Mouse (Mus musculus): Measurements from ENCODE around the gene Paxbp1. TPM values are rescaled to one million over a fixed set of nuclear protein-coding genes. Genes with fewer than 3 reads are reported as not detected.
"Not testable (repeated sequence)": the region's sequence is repeated elsewhere in the genome, so short reads cannot be mapped to it uniquely, and the experiment has no call there.

The Paxbp1 gene
- 52.5 and 55.6 TPM in 2 replicates for polyA plus RNA-seq (2016; fragmentation: Nextera tagmentation; extraction: Ambion mirVana)

DNA sequence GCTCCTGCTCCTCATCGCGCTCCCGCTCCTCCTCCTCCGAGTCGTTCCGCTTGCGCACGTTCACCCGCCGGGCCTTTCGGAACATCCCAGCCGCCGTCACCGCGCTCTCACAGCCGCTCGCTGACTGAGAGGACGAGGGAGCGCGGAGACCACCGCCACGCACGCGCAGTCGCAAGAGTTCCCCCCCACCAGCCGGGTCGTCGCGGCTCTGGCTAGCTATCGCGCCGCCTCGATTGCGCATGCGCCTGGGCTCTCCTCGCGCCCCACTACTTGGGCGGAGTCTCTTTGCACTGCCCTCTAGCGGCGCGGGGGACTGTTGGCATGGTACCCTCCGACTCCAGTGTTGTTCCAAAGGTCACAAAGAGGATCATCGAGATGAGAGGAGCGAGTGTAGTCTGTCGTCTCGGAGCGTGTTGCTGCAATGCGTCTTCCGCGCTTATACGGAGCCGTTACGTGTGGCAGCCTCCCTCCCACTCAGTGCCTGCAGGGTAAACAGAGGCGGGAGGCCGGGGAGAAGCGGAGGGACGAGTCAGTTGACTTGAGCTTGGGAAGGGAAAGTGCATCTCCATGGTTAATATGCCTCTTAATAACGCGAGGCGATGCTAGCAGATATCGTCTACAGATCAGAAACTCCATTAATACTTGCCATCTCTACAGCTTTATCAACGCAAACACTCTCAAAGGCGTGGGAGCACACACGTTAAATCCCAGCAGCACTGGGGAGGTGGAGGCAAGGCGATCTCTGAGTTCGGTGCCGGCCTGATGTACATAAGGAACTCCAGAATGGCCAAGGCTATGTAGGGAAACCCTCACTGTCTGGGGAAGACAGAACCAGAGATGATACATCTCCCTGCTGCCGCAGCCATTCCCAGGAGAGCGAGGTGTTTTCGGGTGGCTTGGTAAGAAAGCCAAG lies at the start of gene Paxbp1:
TSS of gene Paxbp1 (minus strand) at position 274 of the 913 bp plus-strand sequence.
- peaks cover 8% of the 10 kb centered on the region; the same call in 1 of the 2 replicates for H3K27me3 ChIP-seq (replicated peaks)
- H3K4me2 ChIP-seq, result peak within 1 kb of the TSS; percentile 79
- 1% methylated on average over 70 of the region's 70 CpGs for WGBS
- peaks cover 7% of the 10 kb centered on the region for H3K4me1 ChIP-seq (replicated peaks)
- H3K9ac ChIP-seq, result peak within 1 kb of the TSS; percentile 97
- no peaks in the 10 kb centered on the region for H3K9me3 ChIP-seq (replicated peaks)
- H3K36me3 ChIP-seq, result peaks cover 12% of the 10 kb centered on the region
- peak within 1 kb of the TSS; percentile 98 for H3K4me3 ChIP-seq
- ATAC-seq (ENCODE audit: insufficient number of reproducible peaks, low FRiP score), result peak; percentile 95
- peak within 1 kb of the TSS; percentile 97 for H3K27ac ChIP-seq (ENCODE audit: poor library complexity, severe bottlenecking)

DNA sequence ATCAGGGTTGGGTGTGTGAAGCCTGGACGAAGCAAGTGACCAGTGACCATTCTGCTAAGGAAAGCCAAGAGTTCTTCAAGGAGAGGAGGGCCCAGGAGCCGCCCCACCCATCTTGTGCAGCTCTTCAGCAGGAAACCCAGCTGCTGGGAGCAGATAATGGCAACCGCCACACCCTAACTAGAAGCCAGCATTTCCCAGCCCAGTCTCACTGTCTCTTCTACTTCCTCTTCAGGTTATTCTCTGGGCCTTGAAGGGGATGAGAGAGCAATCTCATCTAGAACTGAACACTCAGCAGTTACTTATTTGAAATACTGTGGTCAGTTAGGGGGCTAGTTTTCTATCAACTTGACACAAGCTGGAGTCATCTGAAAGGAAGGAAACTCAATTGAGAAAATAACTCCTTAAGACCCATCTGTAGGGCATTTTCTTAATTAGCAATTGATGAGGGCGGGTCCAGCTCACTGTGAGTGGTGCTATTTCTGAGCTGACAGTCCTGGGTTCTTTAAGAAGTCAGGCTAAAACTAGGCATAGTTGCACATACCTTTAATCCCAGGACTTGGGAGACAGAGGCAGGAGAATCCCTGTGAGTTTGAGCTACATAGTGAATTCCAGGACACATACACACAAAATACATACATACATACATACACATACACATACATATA lies 42.4 kb upstream of the Paxbp1 start:
- no peak overlapping the region for H3K4me3 ChIP-seq
- ATAC-seq (ENCODE audit: insufficient number of reproducible peaks, low FRiP score), result peak; percentile 99
- WGBS, result 45% methylated on average over 4 of the region's 4 CpGs

DNA sequence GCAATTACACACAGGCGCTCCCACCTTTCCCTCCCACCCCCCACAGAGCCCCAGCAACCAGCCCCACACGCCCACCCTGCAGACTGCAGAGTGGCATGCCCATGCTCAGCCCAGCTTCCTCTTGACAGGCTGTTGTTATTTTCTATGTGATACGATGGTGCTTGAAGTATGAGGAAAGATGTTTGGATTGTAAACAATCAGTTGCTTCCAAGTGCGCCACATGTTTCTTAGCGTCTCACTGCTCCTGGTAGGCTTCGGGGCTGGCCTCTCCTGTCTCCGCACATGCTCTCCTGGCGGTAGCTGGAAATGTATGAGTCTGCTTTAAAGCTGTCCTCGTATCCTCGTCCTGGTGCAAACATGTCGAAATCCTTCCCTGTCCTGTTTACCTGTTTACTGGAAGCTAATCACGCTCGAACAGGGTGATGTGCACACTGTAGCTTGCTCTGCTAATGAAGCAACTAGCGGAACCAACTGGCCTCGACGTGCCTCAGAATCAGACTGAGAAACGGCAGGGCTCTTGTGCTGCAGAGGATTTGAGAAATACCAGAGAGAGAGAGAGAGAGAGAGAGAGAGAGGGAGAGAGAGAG lies 41.0 kb upstream of the Paxbp1 start:
- Histone ChIP-seq H3K4me1 (replicated peaks) (no peaks in the 10 kb centered on the region), H3K4me2 (no peak overlapping the region), H3K4me3 (no peak overlapping the region), H3K9ac (no peak overlapping the region), H3K27me3 (replicated peaks) (peaks cover 14% of the 10 kb centered on the region; the same call in 1 of the 2 replicates), H3K9me3 (replicated peaks) (no peaks in the 10 kb centered on the region), H3K27ac (ENCODE audit: poor library complexity, severe bottlenecking) (no peak overlapping the region), H3K36me3 (no peaks in the 10 kb centered on the region)
- WGBS, result 56% methylated on average over 17 of the region's 17 CpGs
- ATAC-seq (ENCODE audit: insufficient number of reproducible peaks, low FRiP score), result no peak

More for the DNA sequence above, 42.4 kb upstream of the Paxbp1 start:
- Histone ChIP-seq H3K27me3 (replicated peaks) (peaks cover 14% of the 10 kb centered on the region; the same call in 1 of the 2 replicates), H3K4me1 (replicated peaks) (no peaks in the 10 kb centered on the region), H3K36me3 (no peaks in the 10 kb centered on the region), H3K9ac (no peak overlapping the region), H3K4me2 (no peak overlapping the region), H3K27ac (ENCODE audit: poor library complexity, severe bottlenecking) (peak overlapping the region; percentile 68; the same call in 1 of the 2 replicates), H3K9me3 (replicated peaks) (no peaks in the 10 kb centered on the region)

DNA sequence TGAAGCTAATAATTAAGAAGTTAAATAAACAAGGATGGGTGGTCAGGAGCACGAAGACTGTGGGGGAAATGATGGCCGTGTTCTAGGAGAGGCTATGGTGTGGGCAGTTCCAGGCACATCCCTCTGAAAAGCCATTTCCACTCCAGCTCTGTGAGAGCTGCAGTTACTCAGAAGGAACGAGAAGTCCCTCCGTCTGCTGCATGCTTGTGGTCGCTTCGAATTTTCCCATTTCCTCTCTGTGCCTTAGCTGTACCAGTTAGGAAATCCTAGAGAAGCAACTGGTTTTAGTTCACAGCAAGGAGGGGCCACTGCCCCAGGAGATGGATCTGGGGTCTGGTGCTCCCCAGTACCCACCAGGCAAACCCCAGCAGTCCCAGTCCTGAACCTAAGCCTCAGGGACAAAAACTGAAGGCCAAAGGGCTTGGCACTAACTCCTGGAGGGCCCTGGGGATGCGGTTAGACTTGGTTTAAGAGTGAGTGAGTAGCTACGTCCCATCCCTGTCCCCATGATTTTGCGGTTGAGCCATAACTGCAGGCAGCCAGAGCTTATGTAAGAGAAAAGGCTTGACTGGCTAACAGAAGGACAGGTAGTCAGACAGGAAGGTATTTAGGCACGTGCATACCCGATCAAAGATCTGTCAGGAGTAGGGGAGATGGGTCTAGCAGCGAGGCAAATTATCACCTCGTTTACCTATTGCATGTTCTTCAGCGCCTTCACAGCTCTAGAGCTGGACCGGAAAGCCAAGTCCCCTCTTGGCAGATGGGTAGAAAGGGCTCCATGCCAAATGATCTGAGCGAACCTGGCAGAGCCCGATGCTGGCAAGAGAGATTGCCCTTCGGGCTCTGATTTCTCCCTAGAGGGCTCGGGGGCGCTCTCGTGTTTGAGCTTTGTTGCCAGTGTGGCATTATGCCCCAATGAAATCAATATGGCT lies 40.2 kb upstream of the Paxbp1 start:
- Histone ChIP-seq H3K4me1 (replicated peaks) (no peaks in the 10 kb centered on the region), H3K4me3 (no peak overlapping the region), H3K36me3 (no peaks in the 10 kb centered on the region), H3K9me3 (replicated peaks) (no peaks in the 10 kb centered on the region), H3K27me3 (replicated peaks) (peaks cover 14% of the 10 kb centered on the region; the same call in 1 of the 2 replicates), H3K9ac (no peak overlapping the region), H3K4me2 (no peak overlapping the region), H3K27ac (ENCODE audit: poor library complexity, severe bottlenecking) (no peak overlapping the region)
- 85% methylated on average over 21 of the region's 21 CpGs for WGBS
- no peak for ATAC-seq (ENCODE audit: insufficient number of reproducible peaks, low FRiP score)

DNA sequence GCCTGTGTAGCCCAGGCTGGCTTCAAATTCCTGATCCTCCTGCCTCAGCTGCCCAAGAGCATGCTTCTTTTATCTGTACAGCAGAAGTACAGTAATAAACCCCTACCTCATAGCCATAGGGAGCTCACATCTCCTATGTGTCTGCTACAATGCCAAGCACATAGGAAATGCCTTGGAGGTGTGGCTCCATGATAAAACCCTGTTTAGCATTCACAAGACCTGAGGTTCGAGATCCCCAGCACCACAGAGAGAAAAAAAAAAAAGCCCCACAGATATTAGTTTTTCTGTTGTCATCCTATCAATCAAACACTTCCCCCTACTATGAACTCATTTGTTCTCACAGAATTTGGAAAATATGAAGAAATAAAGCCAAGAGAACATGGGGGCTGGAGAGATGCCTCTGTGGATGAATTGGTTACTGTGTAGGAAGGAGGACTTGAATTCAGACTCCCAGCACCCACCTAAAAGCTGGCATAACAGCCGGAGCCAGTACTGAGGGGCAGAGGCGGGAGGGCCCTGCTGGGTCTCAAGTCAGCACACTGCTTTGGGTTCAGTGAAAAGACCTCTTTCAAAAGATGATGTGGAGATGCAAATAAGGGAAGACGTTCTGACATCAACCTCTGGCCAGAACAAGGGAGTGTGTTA lies 38.8 kb upstream of the Paxbp1 start:
- no peak for ATAC-seq (ENCODE audit: insufficient number of reproducible peaks, low FRiP score)
- Histone ChIP-seq H3K27ac (ENCODE audit: poor library complexity, severe bottlenecking) (no peak overlapping the region), H3K27me3 (replicated peaks) (peaks cover 14% of the 10 kb centered on the region; the same call in 1 of the 2 replicates), H3K4me1 (replicated peaks) (no peaks in the 10 kb centered on the region), H3K4me3 (no peak overlapping the region), H3K4me2 (no peak overlapping the region), H3K36me3 (no peaks in the 10 kb centered on the region), H3K9me3 (replicated peaks) (peaks cover 3% of the 10 kb centered on the region; the same call in 1 of the 2 replicates), H3K9ac (no peak overlapping the region)
- WGBS, result 68% methylated on average over 4 of the region's 4 CpGs

DNA sequence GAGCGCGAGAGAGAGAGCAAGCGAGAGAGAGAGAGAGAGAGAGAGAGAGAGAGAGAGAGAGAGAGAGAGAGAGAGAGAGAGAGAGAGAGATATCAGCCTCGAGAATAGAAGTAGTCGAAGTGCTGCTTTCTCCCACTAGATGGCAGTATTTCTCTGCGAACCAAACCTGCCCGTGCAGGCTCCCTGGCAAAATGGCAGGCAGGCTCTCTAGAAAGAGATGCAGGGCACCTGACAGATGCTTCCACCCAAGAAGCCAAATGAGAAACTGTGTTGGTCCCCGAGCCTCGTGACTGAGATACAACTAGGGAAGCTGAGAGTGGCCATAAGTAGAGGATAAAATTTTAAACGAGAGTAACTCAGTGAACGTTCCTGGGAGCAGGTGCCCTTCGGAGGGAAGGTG lies 37.2 kb upstream of the Paxbp1 start:
- WGBS, result 28% methylated on average over 9 of the region's 12 CpGs
- Histone ChIP-seq H3K27me3 (replicated peaks) (peaks cover 14% of the 10 kb centered on the region; the same call in 1 of the 2 replicates), H3K27ac (ENCODE audit: poor library complexity, severe bottlenecking) (no peak overlapping the region), H3K4me1 (replicated peaks) (no peaks in the 10 kb centered on the region), H3K4me3 (no peak overlapping the region), H3K4me2 (no peak overlapping the region), H3K9me3 (replicated peaks) (peaks cover 5% of the 10 kb centered on the region; the same call in 1 of the 2 replicates), H3K36me3 (no peaks in the 10 kb centered on the region), H3K9ac (no peak overlapping the region)
- ATAC-seq (ENCODE audit: insufficient number of reproducible peaks, low FRiP score), result no peak

DNA sequence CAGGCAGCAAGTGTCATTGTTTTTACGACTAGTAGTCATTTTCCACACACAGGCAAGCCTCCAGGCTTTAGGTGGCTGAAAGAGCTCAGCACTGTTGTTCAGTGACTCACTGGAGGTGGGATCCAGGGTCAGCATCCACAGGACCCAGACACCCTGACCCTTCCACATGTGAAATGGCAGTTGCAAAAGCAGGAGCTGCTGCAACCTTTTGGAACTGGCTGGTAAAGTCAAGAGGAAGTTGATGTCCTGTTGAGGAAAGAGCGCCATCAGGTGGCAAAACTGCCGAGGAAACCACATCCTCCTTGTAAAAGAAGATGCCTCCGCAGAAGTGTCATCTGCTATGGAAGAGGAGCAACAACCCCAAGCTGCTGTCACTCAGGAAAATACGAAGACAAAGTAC lies 31.8 kb upstream of the Paxbp1 start:
- Histone ChIP-seq H3K9ac (no peak overlapping the region), H3K4me2 (no peak overlapping the region), H3K27me3 (replicated peaks) (peaks cover 9% of the 10 kb centered on the region; the same call in 1 of the 2 replicates), H3K36me3 (no peaks in the 10 kb centered on the region), H3K9me3 (replicated peaks) (peaks cover 5% of the 10 kb centered on the region; the same call in 1 of the 2 replicates), H3K4me1 (replicated peaks) (no peaks in the 10 kb centered on the region), H3K27ac (ENCODE audit: poor library complexity, severe bottlenecking) (no peak overlapping the region), H3K4me3 (no peak overlapping the region)
- ATAC-seq (ENCODE audit: insufficient number of reproducible peaks, low FRiP score), result no peak
- WGBS, result 69% methylated on average over 5 of the region's 5 CpGs

DNA sequence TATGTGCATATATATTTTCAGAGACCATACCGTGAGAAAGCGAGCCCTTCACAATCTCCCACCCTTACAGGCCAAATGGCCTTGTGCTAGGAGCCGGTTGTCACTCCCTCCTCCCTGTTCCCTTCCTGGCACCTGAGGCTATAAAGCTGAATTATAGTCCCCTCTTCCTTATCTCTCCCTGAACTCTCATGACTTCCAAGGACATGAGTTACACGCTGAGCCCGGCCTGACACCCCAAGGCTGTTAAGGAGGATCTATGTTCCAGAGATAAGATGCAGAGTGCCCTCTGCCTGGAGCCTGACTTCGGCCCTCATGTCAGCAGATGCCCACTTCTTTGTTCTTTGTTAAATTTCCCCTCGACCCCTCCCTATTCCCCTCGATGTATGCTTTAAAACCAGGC lies 31.1 kb upstream of the Paxbp1 start:
- not testable (repeated sequence) for H3K4me3 ChIP-seq; H3K27ac ChIP-seq (ENCODE audit: poor library complexity, severe bottlenecking); H3K9ac ChIP-seq; H3K36me3 ChIP-seq; H3K4me2 ChIP-seq; H3K4me1 ChIP-seq (replicated peaks); H3K9me3 ChIP-seq (replicated peaks); ATAC-seq (ENCODE audit: insufficient number of reproducible peaks, low FRiP score)
- 76% methylated on average over 8 of the region's 8 CpGs for WGBS
- H3K27me3 ChIP-seq (replicated peaks), result peaks cover 15% of the 10 kb centered on the region

DNA sequence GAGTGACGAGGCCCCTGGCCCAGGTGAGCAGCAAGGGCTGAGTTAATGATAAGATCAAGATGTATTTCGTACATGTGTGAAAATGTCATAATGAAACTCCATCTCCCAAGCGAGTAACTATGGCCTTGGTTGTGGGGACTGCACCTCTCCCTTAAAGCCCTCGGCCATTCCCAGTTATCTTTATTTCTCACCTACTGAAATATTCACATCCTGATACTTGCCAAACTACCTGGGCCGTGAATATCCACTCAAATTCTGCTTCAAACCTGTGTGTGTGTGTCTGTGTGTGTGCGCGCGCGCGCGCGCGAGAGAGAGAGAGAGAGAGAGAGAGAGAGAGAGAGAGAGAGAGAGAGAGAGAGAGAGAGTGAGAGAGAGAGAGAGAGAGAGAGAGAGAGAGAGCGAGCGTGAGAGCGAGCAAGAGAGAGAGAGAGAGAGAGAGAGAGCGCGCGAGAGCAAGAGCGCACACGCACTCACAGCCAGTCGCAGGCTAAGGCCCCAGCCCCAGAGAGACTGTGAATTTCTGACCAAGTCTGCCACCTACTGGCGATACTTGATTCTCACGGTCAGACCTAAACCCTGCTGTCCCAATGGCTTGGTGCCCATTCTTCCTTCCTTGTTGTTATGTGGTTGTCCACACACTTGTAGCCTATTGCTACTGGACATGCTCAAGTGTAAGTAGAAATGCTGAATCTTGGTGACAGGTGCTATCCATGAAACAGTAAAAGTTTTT lies 29.0 kb upstream of the Paxbp1 start:
- 42% methylated on average over 22 of the region's 24 CpGs for WGBS

More for the DNA sequence above, 29.0 kb upstream of the Paxbp1 start:
- Histone ChIP-seq H3K27me3 (replicated peaks) (peaks cover 22% of the 10 kb centered on the region), H3K4me1 (replicated peaks) (peaks cover 8% of the 10 kb centered on the region), H3K9ac (no peak overlapping the region), H3K9me3 (replicated peaks) (peaks cover 3% of the 10 kb centered on the region; the same call in 1 of the 2 replicates), H3K36me3 (no peaks in the 10 kb centered on the region), H3K4me2 (peak overlapping the region; percentile 51), H3K27ac (ENCODE audit: poor library complexity, severe bottlenecking) (no peak overlapping the region), H3K4me3 (no peak overlapping the region)
- peak; percentile 90 for ATAC-seq (ENCODE audit: insufficient number of reproducible peaks, low FRiP score)

Measured in heart, embryonic 12.5 days (tissue).